Comparison of ENCODE assay signal across 9 mouse cellular contexts in the genomic region with DNA sequence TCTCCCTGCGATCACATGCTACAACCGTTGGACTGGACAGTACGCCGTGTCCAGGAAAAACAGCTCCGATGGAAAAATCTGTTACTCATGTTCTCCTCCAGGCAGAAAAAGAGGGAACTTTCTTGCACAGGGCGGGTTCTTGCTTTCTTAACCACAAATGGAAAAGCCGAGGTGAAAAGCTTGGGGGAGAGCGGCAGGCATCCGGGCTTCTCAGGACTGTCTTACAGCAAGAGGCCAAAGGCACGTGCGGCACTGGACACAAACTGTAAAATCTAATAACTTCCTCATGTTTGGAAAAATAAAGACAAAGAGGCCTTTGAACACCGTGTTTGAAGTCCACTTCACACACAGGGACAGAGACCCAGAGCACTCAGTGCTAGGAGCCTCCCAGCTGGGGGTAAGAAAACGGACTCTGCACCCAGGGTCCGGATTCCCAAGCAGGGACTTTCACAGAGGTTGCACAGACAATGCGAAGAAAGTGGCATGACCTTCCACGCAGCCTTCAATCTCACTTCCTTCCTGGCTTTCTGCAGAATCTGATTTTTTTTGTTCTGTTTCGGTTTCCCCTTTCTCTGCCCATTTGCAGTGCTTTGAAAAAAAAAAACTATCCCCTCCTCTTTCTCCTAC.
DNase-seq lines count a peak whose midpoint lies in the region; ATAC-seq lines count a peak whose summit lies in the region.
"Had no signal": no experiment of that assay in that cellular context is flagged by ENCODE, and none has a peak within 500 bp of the region (broad histone marks: within the 10 kb centered on the region; RNA-seq: fewer than 3 reads in every experiment).

No protein-coding gene starts in this region.

- 65% methylated on average over 17 of the region's 17 CpGs for WGBS in hindbrain, embryonic 14.5 days
- WGBS in hindbrain, embryonic 16.5 days = 63% methylated on average over 17 of the region's 17 CpGs
- 55% methylated on average over 17 of the region's 17 CpGs for WGBS in intestine, embryonic 14.5 days
- 21% methylated on average over 17 of the region's 17 CpGs for WGBS in liver, embryonic 13.5 days (ENCODE audit: insufficient replicate concordance)

- H3K4me1 ChIP-seq in hindbrain, embryonic 14.5 days (replicated peaks; ENCODE audit: control insufficient read depth, insufficient read depth, low read length) = no peaks in the 10 kb centered on the region
- no peaks in the 10 kb centered on the region for H3K4me1 ChIP-seq in hindbrain, embryonic 16.5 days (ENCODE audit: control insufficient read depth, insufficient read depth, low read depth, low read length)
- H3K4me1 ChIP-seq in intestine, embryonic 14.5 days (replicated peaks; ENCODE audit: control insufficient read depth, insufficient read depth, low read length) = peaks cover 8% of the 10 kb centered on the region; the same call in 1 of the 2 replicates
- peaks cover 3% of the 10 kb centered on the region; the same call in 1 of the 2 replicates for H3K4me1 ChIP-seq in liver, embryonic 13.5 days (replicated peaks)

- no peak for ATAC-seq in hindbrain, embryonic 14.5 days (ENCODE audit: low FRiP score)
- ATAC-seq in hindbrain, embryonic 16.5 days = no peak
- ATAC-seq in intestine, embryonic 14.5 days (replicated peaks; ENCODE audit: low FRiP score, low TSS enrichment, low read depth) = no peak
- no peak for ATAC-seq in liver, embryonic 13.5 days (ENCODE audit: low read depth)

- H3K27ac ChIP-seq in hindbrain, embryonic 14.5 days = 0 out of 2 replicates have a peak overlapping the region, but pooled peaks have one; percentile 7
- H3K27ac ChIP-seq in hindbrain, embryonic 16.5 days (ENCODE audit: low read depth, low read length) = no peak overlapping the region
- peak overlapping the region; percentile 57; the same call in 1 of the 2 replicates for H3K27ac ChIP-seq in intestine, embryonic 14.5 days (ENCODE audit: low read depth)
- H3K27ac ChIP-seq in liver, embryonic 13.5 days = 0 out of 2 replicates have a peak overlapping the region, but pooled peaks have one; percentile 3

- no peaks in the 10 kb centered on the region for H3K36me3 ChIP-seq in hindbrain, embryonic 14.5 days (replicated peaks; ENCODE audit: control insufficient read depth, insufficient read depth)
- no peaks in the 10 kb centered on the region for H3K36me3 ChIP-seq in hindbrain, embryonic 16.5 days (ENCODE audit: control insufficient read depth, insufficient read depth, low read length)
- H3K36me3 ChIP-seq in intestine, embryonic 14.5 days (ENCODE audit: control insufficient read depth, insufficient read depth, low read length) = no peaks in the 10 kb centered on the region
- no peaks in the 10 kb centered on the region for H3K36me3 ChIP-seq in liver, embryonic 13.5 days
- H3K36me3 ChIP-seq: G1E had no signal

- no peaks in the 10 kb centered on the region for H3K9me3 ChIP-seq in hindbrain, embryonic 14.5 days (ENCODE audit: control insufficient read depth, low read length)
- no peaks in the 10 kb centered on the region for H3K9me3 ChIP-seq in hindbrain, embryonic 16.5 days (ENCODE audit: control insufficient read depth, low read length)
- H3K9me3 ChIP-seq in intestine, embryonic 14.5 days (ENCODE audit: control insufficient read depth, low read length) = peaks cover 2% of the 10 kb centered on the region; the same call in 1 of the 2 replicates
- no peaks in the 10 kb centered on the region for H3K9me3 ChIP-seq in liver, embryonic 13.5 days (replicated peaks)

- no peak overlapping the region for H3K9ac ChIP-seq in hindbrain, embryonic 14.5 days
- no peak overlapping the region for H3K9ac ChIP-seq in hindbrain, embryonic 16.5 days (ENCODE audit: low read depth, low read length)
- no peak overlapping the region for H3K9ac ChIP-seq in intestine, embryonic 14.5 days (ENCODE audit: low read length)
- no peak overlapping the region for H3K9ac ChIP-seq in liver, embryonic 13.5 days

- no peak overlapping the region for H3K4me3 ChIP-seq in hindbrain, embryonic 14.5 days (replicated peaks; ENCODE audit: low read length)
- H3K4me3 ChIP-seq in hindbrain, embryonic 16.5 days (ENCODE audit: low read length) = no peak overlapping the region
- no peak overlapping the region for H3K4me3 ChIP-seq in intestine, embryonic 14.5 days (ENCODE audit: low read depth, low read length)
- H3K4me3 ChIP-seq in liver, embryonic 13.5 days (replicated peaks) = no peak overlapping the region

- no peaks in the 10 kb centered on the region for H3K27me3 ChIP-seq in hindbrain, embryonic 14.5 days (ENCODE audit: control insufficient read depth, insufficient read depth, low read length)
- no peaks in the 10 kb centered on the region for H3K27me3 ChIP-seq in hindbrain, embryonic 16.5 days (replicated peaks; ENCODE audit: control insufficient read depth, insufficient read depth, low read length)
- H3K27me3 ChIP-seq in intestine, embryonic 14.5 days (replicated peaks; ENCODE audit: control insufficient read depth, insufficient read depth, low read length) = no peaks in the 10 kb centered on the region
- H3K27me3 ChIP-seq in liver, embryonic 13.5 days = no peaks in the 10 kb centered on the region

- H3K4me2 ChIP-seq in hindbrain, embryonic 14.5 days (replicated peaks) = no peak overlapping the region
- H3K4me2 ChIP-seq in hindbrain, embryonic 16.5 days (ENCODE audit: low read length) = no peak overlapping the region
- H3K4me2 ChIP-seq in intestine, embryonic 14.5 days (ENCODE audit: low read length) = no peak overlapping the region
- no peak overlapping the region for H3K4me2 ChIP-seq in liver, embryonic 13.5 days

- no peak for DNase-seq in hindbrain, embryonic 14.5 days (ENCODE audit: low spot score)
- peak; percentile 59 for DNase-seq in fibroblast of lung, adult 2 months (ENCODE audit: low read depth)
- no peak for DNase-seq in intestine, embryonic 14.5 days (ENCODE audit: low spot score)
- DNase-seq in liver, embryonic 13.5 days = no peak
- peak; percentile 48 for DNase-seq in testis, postnatal 14 days (ENCODE audit: low spot score)
- DNase-seq in ovary, postnatal 10 days (ENCODE audit: low spot score) = no peak
- DNase-seq in layer of hippocampus, postnatal 36 days = no peak

Comparison
In these comparisons a context has a peak if more than half of its experiments do, and no peak if none do; other contexts are left out.
1. DNase-seq: peak in fibroblast of lung, adult 2 months (single experiment) and testis, postnatal 14 days (single experiment); none in hindbrain, embryonic 14.5 days (single experiment), intestine, embryonic 14.5 days (single experiment), liver, embryonic 13.5 days (single experiment), ovary, postnatal 10 days (single experiment) and layer of hippocampus, postnatal 36 days (0 of 2).